Mouse (Mus musculus) bone marrow, adult 2 months (tissue): Measurements from ENCODE around the gene Vps13d.

Experiments used
- CTCF ChIP-seq: fragments of 200-500 bp; IDR thresholded peaks from 2 replicates; pipeline ENCODE4 v1.5.1; 2011; ENCODE audit warnings: low read length, control low read depth; ENCODE audit not compliant: control insufficient read depth, insufficient read depth
- POLR2A ChIP-seq: fragments of 200-500 bp; IDR thresholded peaks from 2 replicates; pipeline ENCODE4 v1.6.1; 2011; ENCODE audit warnings: low read depth, mild to moderate bottlenecking, control low read depth, low read length, borderline replicate concordance; ENCODE audit not compliant: control insufficient read depth

- TF ChIP-seq CTCF (no peak), POLR2A (no peak)
Observed at GRCm38 (mm10) chr4:145023911-145024310, 170.9 kb downstream of the Vps13d start.
